Comparison of ENCODE assay signal across 7 mouse cellular contexts in the genomic region with DNA sequence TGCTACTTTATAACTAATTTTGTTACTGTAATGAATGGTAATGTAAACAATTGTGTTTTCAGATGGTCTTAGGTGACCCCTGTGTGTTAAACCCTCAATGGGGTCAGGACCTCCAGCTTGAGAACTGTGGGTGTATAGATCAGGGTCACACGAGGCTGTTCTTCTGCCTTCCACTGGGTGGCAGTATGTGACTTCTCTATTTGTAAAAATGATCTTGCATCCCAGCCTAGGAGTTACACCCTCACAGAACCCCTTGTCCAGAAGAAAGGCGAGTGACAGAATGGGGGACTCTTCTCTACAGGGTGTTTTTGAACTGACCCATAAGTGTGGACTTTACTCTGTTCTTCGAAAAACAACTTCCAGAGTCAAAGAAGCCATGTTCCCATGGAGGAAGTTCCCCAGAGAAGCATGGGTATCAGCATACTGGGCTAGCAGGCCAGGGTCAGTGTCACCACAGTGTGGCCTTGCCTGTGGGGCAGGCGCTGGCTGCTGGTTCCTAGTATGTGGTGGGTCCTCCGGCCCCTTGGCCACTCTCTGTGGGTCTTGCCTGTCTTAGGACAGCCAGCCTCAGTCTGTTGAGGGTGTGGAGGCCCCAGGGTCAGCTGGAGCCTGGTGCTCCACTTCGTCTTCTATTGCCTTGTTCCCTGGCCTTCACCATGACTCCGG. TPM values are rescaled to one million over a fixed set of nuclear protein-coding genes. Genes with fewer than 3 reads are reported as not detected.
DNase-seq lines count a peak whose midpoint lies in the region; ATAC-seq and TF ChIP-seq lines count a peak whose summit lies in the region.

No protein-coding gene starts in this region.

- peak; percentile 70 for TF ChIP-seq CTCF in liver, embryonic 14.5 days (IDR thresholded peaks at IDR 0.05; ENCODE audit: low read depth)
- TF ChIP-seq CTCF in heart, postnatal 0 days (IDR thresholded peaks at IDR 0.05; ENCODE audit: low read depth): peak; percentile 79

- no peak for ATAC-seq in liver, embryonic 14.5 days (ENCODE audit: insufficient read depth)
- ATAC-seq in liver, embryonic 11.5 days (replicated peaks; ENCODE audit: low FRiP score): no peak
- no peak for ATAC-seq in heart, postnatal 0 days (ENCODE audit: insufficient read depth, low read depth)

- DNase-seq in liver, embryonic 14.5 days (ENCODE audit: low read depth in 3 of 3, low spot score in 3 of 3): peak in 1 of 3 experiments; percentile 9
- DNase-seq in liver, embryonic 11.5 days (ENCODE audit: low spot score): no peak
- DNase-seq in NIH3T3 (ENCODE audit: low read depth): peak; percentile 70
- DNase-seq in cerebellum, postnatal 25 days: peak; percentile 53 to 64
- no peak for DNase-seq in heart, postnatal 0 days (ENCODE audit: low spot score)
- DNase-seq in lung, postnatal 14 days: peak; percentile 50
- peak; percentile 75 for DNase-seq in splenic B cell, adult 2 months (ENCODE audit: low read depth, low spot score)

- H3K4me3 ChIP-seq in liver, embryonic 14.5 days (ENCODE audit: insufficient read depth in 1 of 2, low read depth in 2 of 2, low read length in 2 of 2): no peak overlapping the region
- H3K4me3 ChIP-seq in liver, embryonic 11.5 days (ENCODE audit: low read depth, low read length): no peak overlapping the region
- no peak overlapping the region for H3K4me3 ChIP-seq in heart, postnatal 0 days (ENCODE audit: low read depth, low read length)

- H3K36me3 ChIP-seq in liver, embryonic 14.5 days (replicated peaks; ENCODE audit: control insufficient read depth, insufficient read depth, low read depth): no peaks in the 10 kb centered on the region
- peaks cover 18% of the 10 kb centered on the region for H3K36me3 ChIP-seq in liver, embryonic 11.5 days (ENCODE audit: control insufficient read depth, insufficient read depth, low read length)
- H3K36me3 ChIP-seq in heart, postnatal 0 days (replicated peaks; ENCODE audit: control insufficient read depth, insufficient read depth, low read length): peaks cover 47% of the 10 kb centered on the region
- no peaks in the 10 kb centered on the region; the same call in none of the 2 replicates for H3K36me3 ChIP-seq in splenic B cell, adult 2 months (ENCODE audit: control insufficient read depth, insufficient read depth, low read length, poor library complexity, severe bottlenecking)

- H3K27ac ChIP-seq in liver, embryonic 14.5 days: no peak overlapping the region
- H3K27ac ChIP-seq in liver, embryonic 11.5 days (ENCODE audit: low read depth, low read length): no peak overlapping the region
- no peak overlapping the region for H3K27ac ChIP-seq in heart, postnatal 0 days (ENCODE audit: low read depth)

- 55% methylated on average over 7 of the region's 7 CpGs for WGBS in liver, embryonic 14.5 days (ENCODE audit: insufficient replicate concordance)
- WGBS in liver, embryonic 11.5 days: 66% methylated on average over 7 of the region's 7 CpGs
- WGBS in heart, postnatal 0 days: 67% methylated on average over 7 of the region's 7 CpGs

- H3K9ac ChIP-seq in liver, embryonic 14.5 days (replicated peaks): no peak overlapping the region
- H3K9ac ChIP-seq in liver, embryonic 11.5 days (ENCODE audit: low read depth, low read length): no peak overlapping the region
- H3K9ac ChIP-seq in heart, postnatal 0 days (replicated peaks; ENCODE audit: low read depth, low read length): no peak overlapping the region

- no peaks in the 10 kb centered on the region for H3K27me3 ChIP-seq in liver, embryonic 14.5 days (ENCODE audit: control insufficient read depth, insufficient read depth, low read length)
- no peaks in the 10 kb centered on the region for H3K27me3 ChIP-seq in liver, embryonic 11.5 days (replicated peaks; ENCODE audit: control insufficient read depth, insufficient read depth, low read length)
- no peaks in the 10 kb centered on the region for H3K27me3 ChIP-seq in heart, postnatal 0 days (ENCODE audit: control insufficient read depth, insufficient read depth, low read length)
- H3K27me3 ChIP-seq in splenic B cell, adult 2 months (ENCODE audit: control insufficient read depth, insufficient read depth, low read length, poor library complexity, severe bottlenecking): no peaks in the 10 kb centered on the region

- no peak overlapping the region for H3K4me2 ChIP-seq in liver, embryonic 14.5 days (ENCODE audit: low read depth)
- no peak overlapping the region for H3K4me2 ChIP-seq in liver, embryonic 11.5 days
- H3K4me2 ChIP-seq in heart, postnatal 0 days (ENCODE audit: low read depth, low read length): no peak overlapping the region

- TF ChIP-seq EP300 in liver, embryonic 14.5 days (IDR thresholded peaks at IDR 0.05; ENCODE audit: low read depth): no peak
- TF ChIP-seq EP300 in heart, postnatal 0 days (IDR thresholded peaks at IDR 0.05; ENCODE audit: low read depth): no peak

- H3K9me3 ChIP-seq in liver, embryonic 14.5 days (ENCODE audit: control insufficient read depth, low read length): no peaks in the 10 kb centered on the region
- H3K9me3 ChIP-seq in liver, embryonic 11.5 days (ENCODE audit: control insufficient read depth, low read length): no peaks in the 10 kb centered on the region
- H3K9me3 ChIP-seq in heart, postnatal 0 days (replicated peaks; ENCODE audit: control insufficient read depth, low read length): no peaks in the 10 kb centered on the region

- H3K4me1 ChIP-seq in liver, embryonic 14.5 days (replicated peaks; ENCODE audit: control insufficient read depth in 2 of 2, insufficient read depth in 2 of 2, low read length in 1 of 2): no peaks in the 10 kb centered on the region
- no peaks in the 10 kb centered on the region for H3K4me1 ChIP-seq in liver, embryonic 11.5 days (replicated peaks; ENCODE audit: control insufficient read depth, insufficient read depth, low read length)
- H3K4me1 ChIP-seq in heart, postnatal 0 days (ENCODE audit: control insufficient read depth, insufficient read depth): peaks cover 7% of the 10 kb centered on the region

RNA-seq across cellular contexts. Expression of a gene that starts 42.4 kb away (rescaled TPM):
- polyA plus RNA-seq in liver, embryonic 14.5 days (2012; rRNA removed): 4.5 and 5.4 TPM in 2 replicates
- polyA plus RNA-seq in liver, embryonic 14.5 days (2014; fragmentation: Nextera tagmentation; extraction: Ambion mirVana): 7.0 and 8.6 TPM in 2 replicates
- polyA plus RNA-seq in liver, embryonic 11.5 days (2014; fragmentation: Nextera tagmentation; extraction: Ambion mirVana): 17.3 and 21.5 TPM in 2 replicates
- 42.2 and 69.4 TPM in 2 replicates for total RNA-seq in heart, postnatal 0 days (2014; rRNA removed; ENCODE audit: low replicate concordance)
- polyA plus RNA-seq in heart, postnatal 0 days (2015; fragmentation: Nextera tagmentation; extraction: Ambion mirVana): 19.1 and 20.3 TPM in 2 replicates

RNA-seq across cellular contexts. Expression of a gene that starts 51.1 kb away (rescaled TPM):
- 0.37 and 0.42 TPM in 2 replicates for polyA plus RNA-seq in liver, embryonic 14.5 days (2012; rRNA removed)
- 0.97 and 1.4 TPM in 2 replicates for polyA plus RNA-seq in liver, embryonic 14.5 days (2014; fragmentation: Nextera tagmentation; extraction: Ambion mirVana)
- polyA plus RNA-seq in liver, embryonic 11.5 days (2014; fragmentation: Nextera tagmentation; extraction: Ambion mirVana): 8.5 and 11.3 TPM in 2 replicates
- 24.9 and 31.4 TPM in 2 replicates for total RNA-seq in heart, postnatal 0 days (2014; rRNA removed; ENCODE audit: low replicate concordance)
- 17.7 and 18.6 TPM in 2 replicates for polyA plus RNA-seq in heart, postnatal 0 days (2015; fragmentation: Nextera tagmentation; extraction: Ambion mirVana)

RNA-seq across cellular contexts. Expression of a gene that starts 52.7 kb away (rescaled TPM):
- polyA plus RNA-seq in liver, embryonic 14.5 days (2012; rRNA removed): 4.8 and 6.4 TPM in 2 replicates
- polyA plus RNA-seq in liver, embryonic 14.5 days (2014; fragmentation: Nextera tagmentation; extraction: Ambion mirVana): 3.9 and 4.3 TPM in 2 replicates
- 19.3 and 20.6 TPM in 2 replicates for polyA plus RNA-seq in liver, embryonic 11.5 days (2014; fragmentation: Nextera tagmentation; extraction: Ambion mirVana)
- total RNA-seq in heart, postnatal 0 days (2014; rRNA removed; ENCODE audit: low replicate concordance): 6.4 and 7.7 TPM in 2 replicates
- 10.0 and 11.4 TPM in 2 replicates for polyA plus RNA-seq in heart, postnatal 0 days (2015; fragmentation: Nextera tagmentation; extraction: Ambion mirVana)

Comparison
In these comparisons a context has a peak if more than half of its experiments do, and no peak if none do; other contexts are left out.
1. DNase-seq: peak in NIH3T3 (single experiment), cerebellum, postnatal 25 days (2 of 2), lung, postnatal 14 days (single experiment) and splenic B cell, adult 2 months (single experiment); none in liver, embryonic 11.5 days (single experiment) and heart, postnatal 0 days (single experiment).